Mouse (Mus musculus) stomach, embryonic 14.5 days (tissue): ENCODE measurements around the gene Gm3285. TPM values are rescaled to one million over a fixed set of nuclear protein-coding genes. Genes with fewer than 3 reads are reported as not detected.

ENCODE experiments used
- ATAC-seq: fragments of 200-750 bp; cut with Nextera tagmentation; 2 replicates; pipeline ENCODE4 v1.8.0; 2017; ENCODE audit warnings: low read depth, moderate TSS enrichment; ENCODE audit not compliant: insufficient number of reproducible peaks, insufficient read depth, low FRiP score
- H3K27ac ChIP-seq: fragments of 300-500 bp; sonication (generic); 2 replicates; pipeline ENCODE4 v1.5.1; 2014; ENCODE audit warnings: mild to moderate bottlenecking, low read length, moderate library complexity, mixed read lengths
- H3K27me3 ChIP-seq: fragments of 300-500 bp; sonication (generic); 2 replicates; pipeline ENCODE4 v1.6.1; 2014; ENCODE audit warnings: low read length, control low read depth, mixed read lengths; ENCODE audit not compliant: control insufficient read depth, insufficient read depth
- H3K36me3 ChIP-seq: fragments of 300-500 bp; sonication (generic); 2 replicates; pipeline ENCODE4 v1.6.1; 2014; ENCODE audit warnings: mild to moderate bottlenecking, control low read depth, low read length, moderate library complexity, mixed read lengths; ENCODE audit not compliant: control insufficient read depth, insufficient read depth
- H3K4me1 ChIP-seq: fragments of 300-500 bp; sonication (generic); 2 replicates; pipeline ENCODE4 v1.6.1; 2014; ENCODE audit warnings: low read length, control low read depth, mixed read lengths; ENCODE audit not compliant: control insufficient read depth, insufficient read depth
- H3K4me2 ChIP-seq: fragments of 300-500 bp; sonication (generic); replicated peaks from 2 replicates; pipeline ENCODE4 v1.6.1; 2014; ENCODE audit warnings: low read depth, low read length, control low read depth
- H3K4me3 ChIP-seq: fragments of 300-500 bp; sonication (generic); 2 replicates; pipeline ENCODE4 v1.5.1; 2014; ENCODE audit warnings: low read depth, low read length, control low read depth
- H3K9ac ChIP-seq: fragments of 300-500 bp; sonication (generic); replicated peaks from 2 replicates; pipeline ENCODE4 v1.6.1; 2014; ENCODE audit warnings: low read depth, mild to moderate bottlenecking, control low read depth, low read length, moderate library complexity, mixed read lengths
- H3K9me3 ChIP-seq: fragments of 300-500 bp; sonication (generic); 2 replicates; pipeline ENCODE4 v1.6.1; 2016; ENCODE audit warnings: low read depth, low read length, control low read depth; ENCODE audit not compliant: control insufficient read depth
- WGBS: fragments of 180-500 bp; shearing (Covaris S2); extraction: QIAGEN DNeasy Blood & Tissue Kit; methylation state at CpG from one replicate; pipeline ENCODE4 v1.1.7; 2014; 5-methylcytosine and 5-hydroxymethylcytosine counted together
- polyA plus RNA-seq: library from polyadenylated mRNA; unstranded; fragments of >200 nt; fragmentation: Nextera tagmentation; extraction: Ambion mirVana; gene quantifications from 2 replicates; pipeline ENCODE4 v1.2.1, GENCODE M21; 2014

The Gm3285 gene
- polyA plus RNA-seq, 1 experiment from 2014 or later: not detected

DNA sequence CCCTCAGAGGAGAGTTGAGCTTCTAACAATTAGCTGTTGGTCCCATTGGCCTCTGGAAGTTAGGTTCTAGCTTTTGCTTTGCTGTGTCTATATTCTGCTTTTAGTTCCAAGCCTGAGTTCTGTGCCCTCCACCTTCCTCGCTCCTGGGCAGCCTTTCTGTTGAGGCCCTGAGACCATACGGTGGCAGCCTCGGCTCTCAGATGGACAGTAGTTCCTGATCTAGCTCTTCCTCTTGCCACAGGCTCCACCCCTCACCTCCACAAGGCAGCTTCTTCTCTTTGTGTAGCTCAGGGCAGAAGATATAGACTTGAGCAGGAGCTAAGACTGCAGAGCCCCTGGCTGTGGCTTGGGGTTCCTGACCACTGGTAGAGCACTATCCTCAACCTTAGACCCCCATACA lies 18.5 kb downstream of the Gm3285 start:
- ATAC-seq: no peak
- no peaks in the 10 kb centered on the region for H3K4me1 ChIP-seq
- WGBS: 65% methylated on average over 3 of the region's 3 CpGs

DNA sequence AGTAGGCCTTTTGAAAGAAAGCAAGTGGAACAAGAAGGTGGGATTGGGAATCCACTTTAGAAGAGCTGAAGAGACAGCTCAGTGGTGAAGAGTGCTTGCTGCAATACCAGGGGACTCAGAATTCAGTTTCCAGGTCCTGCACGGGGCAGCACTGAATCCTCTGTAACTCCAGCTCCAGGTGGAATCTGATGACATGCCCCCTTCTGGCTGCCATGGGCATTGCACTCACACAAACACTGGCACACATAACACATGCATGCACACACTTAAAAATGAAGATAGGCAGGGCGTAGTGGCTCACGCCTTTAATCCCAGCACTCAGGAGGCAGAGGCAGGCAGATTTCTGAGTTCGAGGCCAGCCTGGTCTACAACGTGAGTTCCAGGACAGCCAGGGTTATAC lies 20.8 kb downstream of the Gm3285 start:
- H3K9me3 ChIP-seq: no peaks in the 10 kb centered on the region
- no peaks in the 10 kb centered on the region for H3K36me3 ChIP-seq
- H3K27me3 ChIP-seq: no peaks in the 10 kb centered on the region
- H3K4me2 ChIP-seq: no peak overlapping the region
- no peak overlapping the region for H3K9ac ChIP-seq
- no peak for ATAC-seq
- no peaks in the 10 kb centered on the region for H3K4me1 ChIP-seq
- no peak overlapping the region for H3K27ac ChIP-seq
- WGBS: 87% methylated on average over 5 of the region's 5 CpGs
- H3K4me3 ChIP-seq: no peak overlapping the region

More for the DNA sequence above, 18.5 kb downstream of the Gm3285 start:
- H3K27me3 ChIP-seq: no peaks in the 10 kb centered on the region
- H3K4me2 ChIP-seq: no peak overlapping the region
- no peaks in the 10 kb centered on the region for H3K36me3 ChIP-seq
- H3K27ac ChIP-seq: no peak overlapping the region
- no peak overlapping the region for H3K9ac ChIP-seq
- no peaks in the 10 kb centered on the region for H3K9me3 ChIP-seq
- no peak overlapping the region for H3K4me3 ChIP-seq

DNA sequence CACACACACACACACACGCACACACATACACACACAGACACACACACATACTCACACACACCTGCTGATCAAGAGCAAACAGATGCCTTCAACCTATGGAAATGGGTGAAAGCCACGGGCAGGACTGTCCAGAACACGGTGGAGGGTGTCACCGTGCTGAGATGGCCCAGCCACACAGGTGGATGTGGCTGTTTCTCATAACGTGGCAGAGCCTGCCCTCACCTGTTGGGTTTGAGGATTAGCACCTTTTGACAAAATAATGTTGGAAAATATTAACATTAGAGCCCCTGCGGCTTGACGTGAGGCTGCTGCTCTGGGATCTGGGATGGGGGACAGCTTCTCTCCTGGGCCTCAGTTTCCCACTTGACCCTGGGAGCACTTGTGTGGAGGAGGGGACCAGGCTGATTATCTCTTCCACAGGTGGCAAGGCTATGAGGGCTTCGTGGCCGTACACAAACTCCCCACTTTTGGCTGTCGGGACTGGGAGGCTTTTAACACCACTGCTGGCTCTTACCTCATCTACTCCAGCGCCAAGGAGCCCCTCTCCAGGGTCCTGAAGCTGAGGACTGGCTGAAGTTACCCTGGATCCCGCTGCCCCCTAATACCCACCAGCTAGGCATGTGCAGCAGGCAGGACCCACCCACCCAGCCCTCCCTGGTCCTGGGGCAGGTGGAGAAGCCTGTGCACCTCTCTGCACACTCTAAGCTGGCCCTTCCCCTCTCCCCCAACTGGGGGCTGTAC lies 24.4 kb downstream of the Gm3285 start:
- ATAC-seq: no peak
- H3K9ac ChIP-seq: no peak overlapping the region
- no peak overlapping the region for H3K27ac ChIP-seq
- H3K27me3 ChIP-seq: no peaks in the 10 kb centered on the region
- H3K9me3 ChIP-seq: no peaks in the 10 kb centered on the region
- no peaks in the 10 kb centered on the region for H3K36me3 ChIP-seq
- 42% methylated on average over 12 of the region's 12 CpGs for WGBS
- H3K4me3 ChIP-seq: no peak overlapping the region
- H3K4me1 ChIP-seq: no peaks in the 10 kb centered on the region
- H3K4me2 ChIP-seq: no peak overlapping the region

DNA sequence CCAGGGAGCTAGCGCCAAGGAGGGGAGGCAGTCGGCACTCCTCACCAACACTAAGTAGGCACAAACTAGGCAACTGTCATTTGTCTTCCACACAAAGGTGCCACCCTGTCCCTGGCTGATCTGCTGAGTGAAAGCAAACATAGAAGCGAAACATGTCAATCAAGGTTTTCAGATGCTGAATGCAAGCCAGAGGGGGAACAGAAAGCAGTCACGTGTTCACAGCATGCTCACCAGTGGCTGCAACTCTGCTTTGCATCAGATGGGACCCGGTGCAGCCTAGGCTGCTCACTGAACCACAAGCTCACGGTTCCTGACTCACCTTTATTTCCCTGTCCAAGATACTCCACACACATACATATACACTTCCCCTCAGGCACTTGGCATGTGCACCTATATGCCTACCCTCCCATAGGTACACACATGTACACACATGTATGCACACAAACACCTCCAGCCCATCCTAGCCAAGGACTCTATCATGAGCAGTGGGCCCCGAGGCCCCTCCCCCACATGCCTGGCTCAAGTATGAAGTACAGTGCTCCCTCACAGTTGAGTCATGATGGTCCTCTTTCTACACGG lies 29.3 kb downstream of the Gm3285 start:
- Histone ChIP-seq H3K27ac (no peak overlapping the region), H3K4me2 (no peak overlapping the region), H3K4me3 (no peak overlapping the region), H3K9me3 (no peaks in the 10 kb centered on the region), H3K36me3 (no peaks in the 10 kb centered on the region), H3K4me1 (no peaks in the 10 kb centered on the region), H3K27me3 (no peaks in the 10 kb centered on the region), H3K9ac (no peak overlapping the region)
- 0 out of 2 replicates have a peak, but pooled peaks have one; percentile 21 for ATAC-seq
- WGBS: 83% methylated on average over 8 of the region's 8 CpGs

DNA sequence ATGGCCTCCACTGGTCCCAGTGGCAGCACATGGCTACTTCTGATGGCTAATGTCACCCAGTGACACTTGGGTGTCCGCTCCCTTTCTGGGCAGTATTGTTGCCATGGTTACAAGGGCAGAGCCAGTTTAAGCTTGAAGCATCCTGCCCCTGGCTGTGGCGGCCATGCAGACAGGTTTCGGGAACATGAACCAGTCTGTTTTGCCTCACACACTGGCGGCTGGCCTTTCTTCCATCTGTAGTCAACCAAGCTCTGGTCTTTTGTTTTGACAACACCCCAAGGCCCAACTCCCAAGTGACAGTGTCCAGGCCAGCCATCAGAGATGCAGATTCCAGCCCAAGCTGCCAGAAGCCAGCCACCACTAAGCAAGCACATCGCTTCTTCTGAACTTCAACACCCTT lies 33.8 kb downstream of the Gm3285 start:
- H3K9me3 ChIP-seq: no peaks in the 10 kb centered on the region
- no peak overlapping the region for H3K4me3 ChIP-seq
- H3K4me2 ChIP-seq: no peak overlapping the region
- no peak overlapping the region for H3K9ac ChIP-seq
- no peaks in the 10 kb centered on the region for H3K36me3 ChIP-seq
- ATAC-seq: no peak
- WGBS: 49% methylated on average over 5 of the region's 5 CpGs
- H3K27ac ChIP-seq: no peak overlapping the region
- H3K4me1 ChIP-seq: no peaks in the 10 kb centered on the region
- H3K27me3 ChIP-seq: no peaks in the 10 kb centered on the region

DNA sequence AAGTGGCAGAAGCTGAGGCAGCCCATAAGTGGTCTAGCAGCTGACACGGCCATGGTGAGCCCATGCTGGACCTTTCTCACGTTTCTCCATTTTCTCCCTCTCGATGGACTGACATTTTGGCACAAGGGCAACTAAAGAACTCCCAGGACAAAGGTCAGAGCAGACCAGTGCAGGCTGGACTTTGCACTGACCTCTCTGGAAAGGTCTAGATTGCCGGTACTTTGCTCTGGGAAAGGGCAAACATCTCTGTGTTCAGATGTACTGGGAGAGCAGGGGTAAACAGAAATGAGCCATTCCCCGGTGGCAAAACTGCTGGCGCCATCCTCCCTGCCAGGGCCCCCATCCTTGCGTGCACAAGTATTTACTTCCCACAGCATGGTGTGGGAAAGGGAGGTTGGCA lies 38.4 kb downstream of the Gm3285 start:
- no peak for ATAC-seq
- H3K4me2 ChIP-seq: no peak overlapping the region
- WGBS: 76% methylated on average over 7 of the region's 7 CpGs

DNA sequence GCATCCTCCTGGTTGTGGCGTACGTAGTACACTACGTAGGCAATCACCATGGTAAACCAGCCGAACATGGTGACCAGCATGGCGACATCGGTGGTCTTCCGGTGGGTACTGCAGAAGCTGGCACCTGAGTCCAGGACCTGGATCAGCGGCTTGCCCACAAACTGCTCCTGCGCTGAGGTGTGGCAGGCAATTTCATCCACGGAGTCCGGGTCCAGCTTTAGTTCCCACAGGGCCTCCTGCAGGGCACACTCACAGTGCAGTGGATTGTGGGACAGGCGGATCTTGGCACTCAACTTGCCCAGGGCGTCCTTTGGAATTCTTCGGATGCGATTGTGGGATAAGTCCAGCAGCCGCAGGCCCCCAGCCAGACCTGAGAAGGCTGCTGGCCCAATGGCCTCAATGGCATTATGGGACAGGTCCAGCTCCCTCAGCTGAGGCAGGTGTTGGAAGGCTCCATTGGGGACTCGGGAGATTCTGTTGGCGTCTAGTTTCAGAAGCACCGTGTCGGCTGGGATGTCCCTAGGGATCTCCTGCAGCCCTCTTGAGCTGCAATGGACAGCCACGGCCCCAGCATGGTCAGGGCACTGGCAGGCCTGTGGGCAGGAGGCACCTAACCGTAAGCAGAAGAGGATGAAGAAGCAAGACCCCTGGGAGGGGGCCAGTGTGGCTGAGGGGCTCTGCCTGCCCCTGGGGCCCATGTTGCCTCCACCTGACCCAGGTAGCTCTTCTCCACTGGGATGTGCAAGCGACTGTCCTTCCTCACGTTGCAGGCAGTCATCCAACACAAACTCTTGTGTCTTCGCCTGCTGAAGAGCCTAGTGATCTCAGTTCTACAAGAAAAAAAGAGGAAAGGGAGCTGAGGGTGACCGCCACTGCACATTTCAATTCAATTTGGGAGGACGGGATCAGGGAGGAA lies 39.4 kb downstream of the Gm3285 start:
- H3K27me3 ChIP-seq: no peaks in the 10 kb centered on the region
- no peaks in the 10 kb centered on the region for H3K4me1 ChIP-seq
- H3K27ac ChIP-seq: no peak overlapping the region
- H3K4me3 ChIP-seq: peak overlapping the region; percentile 49; the same call in 1 of the 2 replicates
- no peak overlapping the region for H3K9ac ChIP-seq
- no peaks in the 10 kb centered on the region for H3K36me3 ChIP-seq
- H3K4me2 ChIP-seq: peak overlapping the region; percentile 73; the same call in 1 of the 2 replicates
- WGBS: 86% methylated on average over 27 of the region's 27 CpGs
- no peak for ATAC-seq
- no peaks in the 10 kb centered on the region for H3K9me3 ChIP-seq

More for the DNA sequence above, 38.4 kb downstream of the Gm3285 start:
- H3K36me3 ChIP-seq: no peaks in the 10 kb centered on the region
- no peaks in the 10 kb centered on the region for H3K4me1 ChIP-seq
- H3K9ac ChIP-seq: no peak overlapping the region
- H3K9me3 ChIP-seq: no peaks in the 10 kb centered on the region
- H3K27ac ChIP-seq: no peak overlapping the region
- H3K4me3 ChIP-seq: no peak overlapping the region
- no peaks in the 10 kb centered on the region for H3K27me3 ChIP-seq

DNA sequence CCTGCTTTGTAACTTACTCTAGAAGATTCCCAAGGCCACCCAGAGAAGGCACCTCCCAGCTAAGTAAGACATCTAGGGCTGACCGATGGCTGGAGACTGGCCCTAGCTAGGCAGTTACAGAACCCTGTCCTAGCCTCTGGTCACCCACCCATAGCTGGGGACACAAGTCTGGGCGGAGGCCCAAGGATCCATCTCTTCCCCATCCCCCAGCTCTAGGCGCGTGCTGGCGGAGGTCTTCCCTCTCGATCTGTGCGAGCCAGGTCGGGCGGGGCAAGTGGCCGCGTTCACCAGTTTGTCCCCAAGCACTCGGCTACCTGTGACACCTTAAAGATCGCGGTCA lies 40.1 kb downstream of the Gm3285 start:
- Histone ChIP-seq H3K4me1 (no peaks in the 10 kb centered on the region), H3K9me3 (no peaks in the 10 kb centered on the region), H3K36me3 (no peaks in the 10 kb centered on the region), H3K4me3 (peak overlapping the region; percentile 49), H3K9ac (peak overlapping the region; percentile 43; the same call in 1 of the 2 replicates), H3K4me2 (peak overlapping the region; percentile 73), H3K27me3 (no peaks in the 10 kb centered on the region), H3K27ac (no peak overlapping the region)
- 2% methylated on average over 14 of the region's 14 CpGs for WGBS
- 0 out of 2 replicates have a peak, but pooled peaks have one; percentile 10 for ATAC-seq
